Mouse (Mus musculus) hindbrain, embryonic 10.5 days (tissue): Measurements from ENCODE around the gene Fa2h. TPM values are rescaled to one million over a fixed set of nuclear protein-coding genes. Genes with fewer than 3 reads are reported as not detected.

Experiments used
- DNase-seq: peaks from one replicate; pipeline ENCODE4 v3.0.0-alpha.2; 2017; ENCODE audit warnings: low spot score
- H3K27ac ChIP-seq: fragments of 300-500 bp; sonication (generic); 2 replicates; pipeline ENCODE4 v1.5.1; 2016; ENCODE audit warnings: mild to moderate bottlenecking, moderate library complexity
- H3K27me3 ChIP-seq: fragments of 300-500 bp; sonication (generic); 2 replicates; pipeline ENCODE4 v1.6.1; 2016; ENCODE audit warnings: mild to moderate bottlenecking; ENCODE audit not compliant: poor library complexity, insufficient read depth, severe bottlenecking
- H3K36me3 ChIP-seq: fragments of 300-500 bp; sonication (generic); 2 replicates; pipeline ENCODE4 v1.6.1; 2016; ENCODE audit warnings: mild to moderate bottlenecking, moderate library complexity
- H3K4me1 ChIP-seq: fragments of 300-500 bp; sonication (generic); replicated peaks from 2 replicates; pipeline ENCODE4 v1.6.1; 2016; ENCODE audit warnings: mild to moderate bottlenecking
- H3K4me3 ChIP-seq: fragments of 300-500 bp; sonication (generic); 2 replicates; pipeline ENCODE4 v1.5.1; 2016; ENCODE audit warnings: mild to moderate bottlenecking, moderate library complexity
- H3K9me3 ChIP-seq: fragments of 300-500 bp; sonication (generic); 2 replicates; pipeline ENCODE4 v1.6.1; 2016; ENCODE audit warnings: mild to moderate bottlenecking, moderate library complexity
- WGBS: fragments of 180-500 bp; shearing (Covaris S2); methylation state at CpG from one replicate; pipeline ENCODE4 v1.1.7; 2016; 5-methylcytosine and 5-hydroxymethylcytosine counted together
- polyA plus RNA-seq: library from polyadenylated mRNA; unstranded; fragments of >200 nt; fragmentation: Nextera tagmentation; extraction: Ambion mirVana; gene quantifications from 2 replicates; pipeline ENCODE4 v1.2.1, GENCODE M21; 2016

Gene Fa2h
- polyA plus RNA-seq: 0.09 and 0.16 TPM in 2 replicates

- WGBS: under 1% methylated on average over 71 of the region's 71 CpGs
- peak within 1 kb of the TSS; percentile 69 for H3K27ac ChIP-seq
- peaks cover 13% of the 10 kb centered on the region for H3K4me1 ChIP-seq
- peaks cover 59% of the 10 kb centered on the region for H3K27me3 ChIP-seq
- H3K36me3 ChIP-seq: no peaks in the 10 kb centered on the region
- H3K4me3 ChIP-seq: peak within 1 kb of the TSS; percentile 65
- peak; percentile 84 for DNase-seq
- H3K9me3 ChIP-seq: no peaks in the 10 kb centered on the region
These were observed at the start of gene Fa2h for GRCm38 (mm10) chr8:111393391-111394363. Fa2h (minus strand) TSS chr8:111393824.

- 29% methylated on average over 9 of the region's 9 CpGs for WGBS
- Histone ChIP-seq H3K4me1 (no peaks in the 10 kb centered on the region), H3K27ac (no peak overlapping the region), H3K27me3 (no peaks in the 10 kb centered on the region), H3K36me3 (no peaks in the 10 kb centered on the region), H3K4me3 (no peak overlapping the region), H3K9me3 (no peaks in the 10 kb centered on the region)
- DNase-seq: peak; percentile 66
These were observed 45.6 kb upstream of the Fa2h start for GRCm38 (mm10) chr8:111439189-111439588.

- H3K4me1 ChIP-seq: no peaks in the 10 kb centered on the region
- no peaks in the 10 kb centered on the region for H3K36me3 ChIP-seq
- no peaks in the 10 kb centered on the region for H3K9me3 ChIP-seq
- H3K27ac ChIP-seq: no peak overlapping the region
- DNase-seq: no peak
- no peaks in the 10 kb centered on the region for H3K27me3 ChIP-seq
- no peak overlapping the region for H3K4me3 ChIP-seq
- 73% methylated on average over 11 of the region's 11 CpGs for WGBS
These were observed 41.6 kb upstream of the Fa2h start for GRCm38 (mm10) chr8:111435071-111435828.

- 91% methylated on average over 9 of the region's 9 CpGs for WGBS
These were observed 31.0 kb upstream of the Fa2h start for GRCm38 (mm10) chr8:111424646-111425045.

GRCm38 (mm10) chr8:111424181-111424580 is 30.6 kb upstream of the Fa2h start:
- H3K36me3 ChIP-seq: no peaks in the 10 kb centered on the region

More at GRCm38 (mm10) chr8:111424646-111425045, 31.0 kb upstream of the Fa2h start:
- Histone ChIP-seq H3K4me1 (no peaks in the 10 kb centered on the region), H3K4me3 (no peak overlapping the region), H3K36me3 (no peaks in the 10 kb centered on the region), H3K9me3 (no peaks in the 10 kb centered on the region), H3K27ac (no peak overlapping the region), H3K27me3 (no peaks in the 10 kb centered on the region)
- DNase-seq: no peak

GRCm38 (mm10) chr8:111422614-111423013 is 29.0 kb upstream of the Fa2h start:
- WGBS: 92% methylated on average over 2 of the region's 2 CpGs
- no peak overlapping the region for H3K4me3 ChIP-seq
- H3K4me1 ChIP-seq: no peaks in the 10 kb centered on the region
- H3K9me3 ChIP-seq: no peaks in the 10 kb centered on the region
- no peaks in the 10 kb centered on the region for H3K36me3 ChIP-seq
- DNase-seq: no peak
- no peak overlapping the region for H3K27ac ChIP-seq
- H3K27me3 ChIP-seq: no peaks in the 10 kb centered on the region; the same call in 1 of the 2 replicates

More at GRCm38 (mm10) chr8:111424181-111424580, 30.6 kb upstream of the Fa2h start:
- no peak for DNase-seq
- Histone ChIP-seq H3K4me3 (no peak overlapping the region), H3K9me3 (no peaks in the 10 kb centered on the region), H3K27me3 (no peaks in the 10 kb centered on the region; the same call in 1 of the 2 replicates), H3K27ac (no peak overlapping the region), H3K4me1 (no peaks in the 10 kb centered on the region)
- 87% methylated on average over 11 of the region's 11 CpGs for WGBS

GRCm38 (mm10) chr8:111419171-111419570 is 25.5 kb upstream of the Fa2h start:
- Histone ChIP-seq H3K9me3 (no peaks in the 10 kb centered on the region), H3K36me3 (no peaks in the 10 kb centered on the region), H3K27me3 (no peaks in the 10 kb centered on the region; the same call in 1 of the 2 replicates), H3K4me3 (no peak overlapping the region), H3K27ac (no peak overlapping the region), H3K4me1 (no peaks in the 10 kb centered on the region)
- WGBS: 74% methylated on average over 3 of the region's 3 CpGs
- no peak for DNase-seq

GRCm38 (mm10) chr8:111418601-111419000 is 25.0 kb upstream of the Fa2h start:
- H3K9me3 ChIP-seq: no peaks in the 10 kb centered on the region
- WGBS: 35% methylated on average over 9 of the region's 9 CpGs
- no peak overlapping the region for H3K4me3 ChIP-seq
- DNase-seq: peak; percentile 31
- H3K4me1 ChIP-seq: no peaks in the 10 kb centered on the region
- no peaks in the 10 kb centered on the region for H3K36me3 ChIP-seq
- H3K27ac ChIP-seq: no peak overlapping the region
- H3K27me3 ChIP-seq: no peaks in the 10 kb centered on the region; the same call in 1 of the 2 replicates

GRCm38 (mm10) chr8:111417222-111417621 is 23.6 kb upstream of the Fa2h start:
- Histone ChIP-seq H3K36me3 (no peaks in the 10 kb centered on the region), H3K27me3 (no peaks in the 10 kb centered on the region; the same call in 1 of the 2 replicates), H3K4me3 (no peak overlapping the region), H3K27ac (no peak overlapping the region), H3K4me1 (no peaks in the 10 kb centered on the region), H3K9me3 (no peaks in the 10 kb centered on the region)
- no peak for DNase-seq
- WGBS: 91% methylated on average over 10 of the region's 10 CpGs

GRCm38 (mm10) chr8:111403391-111403790 is 9.8 kb upstream of the Fa2h start:
- 55% methylated on average over 4 of the region's 4 CpGs for WGBS
- no peak overlapping the region for H3K4me3 ChIP-seq
- no peaks in the 10 kb centered on the region for H3K4me1 ChIP-seq
- no peak for DNase-seq
- no peak overlapping the region for H3K27ac ChIP-seq
- no peaks in the 10 kb centered on the region for H3K9me3 ChIP-seq
- H3K36me3 ChIP-seq: no peaks in the 10 kb centered on the region
- no peaks in the 10 kb centered on the region for H3K27me3 ChIP-seq

GRCm38 (mm10) chr8:111391268-111391667 is 2.4 kb downstream of the Fa2h start:
- Histone ChIP-seq H3K36me3 (no peaks in the 10 kb centered on the region), H3K27me3 (peaks cover 59% of the 10 kb centered on the region), H3K4me3 (no peak overlapping the region), H3K9me3 (no peaks in the 10 kb centered on the region), H3K4me1 (peaks cover 13% of the 10 kb centered on the region), H3K27ac (no peak overlapping the region)
- DNase-seq: no peak
- 32% methylated on average over 3 of the region's 3 CpGs for WGBS

GRCm38 (mm10) chr8:111390837-111391236 is 2.8 kb downstream of the Fa2h start:
- no peak for DNase-seq
- H3K4me3 ChIP-seq: no peak overlapping the region

More at GRCm38 (mm10) chr8:111390837-111391236, 2.8 kb downstream of the Fa2h start:
- H3K4me1 ChIP-seq: peaks cover 13% of the 10 kb centered on the region
- no peaks in the 10 kb centered on the region for H3K9me3 ChIP-seq
- H3K27ac ChIP-seq: no peak overlapping the region
- H3K27me3 ChIP-seq: peaks cover 55% of the 10 kb centered on the region
- WGBS: 84% methylated on average over 2 of the region's 2 CpGs
- no peaks in the 10 kb centered on the region for H3K36me3 ChIP-seq
